Mouse (Mus musculus) testis, adult 2 months (tissue): ENCODE results near the gene Arfip1.

Experiments used
- CTCF ChIP-seq: fragments of 200-500 bp; IDR thresholded peaks from 2 replicates; pipeline ENCODE4 v1.5.1; 2012; ENCODE audit warnings: low read depth, mild to moderate bottlenecking, inconsistent platforms, low read length, moderate library complexity; ENCODE audit not compliant: control insufficient read depth, insufficient read depth, insufficient replicate concordance
- POLR2A ChIP-seq: fragments of 200-500 bp; IDR thresholded peaks from 2 replicates; pipeline ENCODE4 v1.6.1; 2012; ENCODE audit warnings: low read depth, mild to moderate bottlenecking, inconsistent platforms, low read length, moderate library complexity; ENCODE audit not compliant: control insufficient read depth

DNA sequence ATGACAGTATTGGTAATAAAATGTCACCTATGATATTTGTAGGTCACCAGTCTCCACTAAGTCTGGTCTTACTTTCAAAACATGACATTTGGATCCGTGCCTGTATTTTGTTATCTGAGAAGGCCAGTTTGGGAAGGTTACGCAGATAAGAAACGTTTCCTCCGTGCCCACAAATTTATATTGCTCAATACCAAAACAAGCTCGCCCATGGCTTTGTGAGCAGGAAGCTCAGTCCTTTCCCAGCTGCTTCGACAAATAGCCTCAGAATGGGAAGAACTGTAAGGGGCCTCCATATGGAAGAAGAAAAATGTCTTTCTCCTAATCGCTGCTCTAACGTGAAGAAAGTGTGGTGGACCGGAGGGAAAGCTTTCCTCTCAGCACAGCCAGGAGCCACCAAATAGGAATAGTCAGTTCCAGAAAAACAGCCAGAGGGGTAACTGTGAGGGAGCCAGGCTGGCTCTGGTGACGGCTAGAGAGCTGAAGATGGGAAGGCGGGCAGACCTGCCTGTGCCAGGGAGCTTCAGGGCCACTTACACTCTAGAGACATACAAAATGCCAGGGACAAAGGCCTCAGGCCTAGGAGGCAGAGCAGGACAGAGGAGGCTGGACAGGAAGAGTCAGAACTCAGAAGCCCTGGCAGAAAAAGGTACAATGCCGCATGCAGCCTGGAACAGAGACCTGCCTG, 126.5 kb downstream of the Arfip1 start:
- TF ChIP-seq CTCF (no peak), POLR2A (no peak)
